Mouse (Mus musculus): Measurements from ENCODE around the gene Pgm5. TPM values are rescaled to one million over a fixed set of nuclear protein-coding genes. Genes with fewer than 3 reads are reported as not detected.

The Pgm5 gene
- polyA plus RNA-seq, 2 experiments: 0.08 to 0.28 TPM

DNA sequence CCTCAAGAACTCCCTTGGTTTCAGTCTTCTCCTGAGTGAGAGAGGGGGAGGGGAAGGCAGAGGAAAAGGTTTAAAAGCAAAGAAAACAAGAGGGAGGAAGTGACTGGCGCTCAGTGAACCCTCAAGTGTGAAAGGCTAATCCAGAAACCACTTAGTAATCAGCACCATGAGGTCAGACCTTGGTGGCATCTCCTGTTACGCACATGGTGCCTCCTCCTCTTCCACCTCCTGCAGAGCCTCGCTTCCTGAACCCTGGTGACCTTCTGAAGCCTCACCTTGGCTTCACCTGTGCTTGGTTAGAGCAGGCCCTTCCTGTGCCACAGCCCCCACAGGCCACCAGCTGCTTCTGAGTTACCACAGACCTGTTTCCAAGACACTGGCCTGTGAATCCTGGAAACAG, 190.1 kb downstream of the Pgm5 start:
- DNase-seq (ENCODE audit: low read depth in 3 of 3, low spot score in 3 of 3): no peak
- 18% methylated on average over 3 of the region's 3 CpGs for WGBS (ENCODE audit: insufficient replicate concordance)
- H3K36me3 ChIP-seq (replicated peaks; ENCODE audit: control insufficient read depth, insufficient read depth, low read depth): no peaks in the 10 kb centered on the region
- no peaks in the 10 kb centered on the region for H3K9me3 ChIP-seq (ENCODE audit: control insufficient read depth, low read length)
- H3K4me2 ChIP-seq (ENCODE audit: low read depth): no peak overlapping the region
- 0 out of 4 replicates have a peak, but pooled peaks cover 0 to 2% of the 10 kb centered on the region in 2 experiments for H3K4me1 ChIP-seq (replicated peaks; ENCODE audit: control insufficient read depth in 2 of 2, insufficient read depth in 2 of 2, low read length in 1 of 2)
- TF ChIP-seq CTCF (IDR thresholded peaks at IDR 0.05; ENCODE audit: low read depth) (no peak), EP300 (IDR thresholded peaks at IDR 0.05; ENCODE audit: low read depth) (no peak)
- no peaks in the 10 kb centered on the region for H3K27me3 ChIP-seq (ENCODE audit: control insufficient read depth, insufficient read depth, low read length)
- no peak overlapping the region for H3K9ac ChIP-seq (replicated peaks)
- H3K27ac ChIP-seq: no peak overlapping the region
- no peak overlapping the region for H3K4me3 ChIP-seq (ENCODE audit: insufficient read depth in 1 of 2, low read depth in 2 of 2, low read length in 2 of 2)
- no peak for ATAC-seq (ENCODE audit: insufficient read depth)

DNA sequence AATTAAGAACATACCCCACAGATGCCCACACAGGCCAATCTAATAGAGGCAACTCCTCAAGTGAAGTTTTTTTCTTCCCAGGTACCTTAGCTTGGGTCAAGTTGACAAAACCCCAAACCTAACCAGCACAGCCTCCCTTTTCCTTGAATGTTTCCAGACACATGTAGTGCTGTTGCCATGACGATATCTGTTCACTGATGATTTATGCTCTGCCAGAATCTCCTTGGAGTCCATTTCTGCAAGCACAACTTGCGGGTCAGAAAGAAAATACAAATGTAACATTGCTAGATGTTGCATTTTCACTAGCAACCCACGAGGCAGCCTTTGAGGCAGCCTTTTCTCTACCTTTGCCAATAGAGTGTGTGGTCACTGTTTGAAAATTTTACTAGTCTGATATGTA, 194.1 kb downstream of the Pgm5 start:
- Histone ChIP-seq H3K4me3 (ENCODE audit: insufficient read depth in 1 of 2, low read depth in 2 of 2, low read length in 2 of 2) (no peak overlapping the region), H3K9ac (replicated peaks) (no peak overlapping the region), H3K27ac (no peak overlapping the region), H3K4me2 (ENCODE audit: low read depth) (no peak overlapping the region), H3K27me3 (ENCODE audit: control insufficient read depth, insufficient read depth, low read length) (no peaks in the 10 kb centered on the region), H3K36me3 (replicated peaks; ENCODE audit: control insufficient read depth, insufficient read depth, low read depth) (no peaks in the 10 kb centered on the region), H3K9me3 (ENCODE audit: control insufficient read depth, low read length) (no peaks in the 10 kb centered on the region), H3K4me1 (replicated peaks; ENCODE audit: control insufficient read depth in 2 of 2, insufficient read depth in 2 of 2, low read length in 1 of 2) (0 out of 4 replicates have a peak, but pooled peaks cover 0 to 2% of the 10 kb centered on the region in 2 experiments)
- 52% methylated on average over 3 of the region's 3 CpGs for WGBS (ENCODE audit: insufficient replicate concordance)
- ATAC-seq (ENCODE audit: insufficient read depth) (no peak), DNase-seq (ENCODE audit: low read depth in 3 of 3, low spot score in 3 of 3) (no peak)
- TF ChIP-seq CTCF (IDR thresholded peaks at IDR 0.05; ENCODE audit: low read depth): no peak
- TF ChIP-seq EP300 (IDR thresholded peaks at IDR 0.05; ENCODE audit: low read depth): no peak

- Histone ChIP-seq H3K4me1 (replicated peaks; ENCODE audit: control insufficient read depth in 2 of 2, insufficient read depth in 2 of 2, low read length in 1 of 2) (no peaks in the 10 kb centered on the region), H3K36me3 (replicated peaks; ENCODE audit: control insufficient read depth, insufficient read depth, low read depth) (no peaks in the 10 kb centered on the region), H3K27ac (no peak overlapping the region), H3K27me3 (ENCODE audit: control insufficient read depth, insufficient read depth, low read length) (no peaks in the 10 kb centered on the region), H3K4me3 (ENCODE audit: insufficient read depth in 1 of 2, low read depth in 2 of 2, low read length in 2 of 2) (no peak overlapping the region), H3K4me2 (ENCODE audit: low read depth) (no peak overlapping the region), H3K9ac (replicated peaks) (no peak overlapping the region), H3K9me3 (ENCODE audit: control insufficient read depth, low read length) (no peaks in the 10 kb centered on the region)
- ATAC-seq (ENCODE audit: insufficient read depth) (no peak), DNase-seq (ENCODE audit: low read depth in 3 of 3, low spot score in 3 of 3) (no peak)
- TF ChIP-seq CTCF (IDR thresholded peaks at IDR 0.05; ENCODE audit: low read depth): no peak
- no peak for TF ChIP-seq EP300 (IDR thresholded peaks at IDR 0.05; ENCODE audit: low read depth)
- 56% methylated on average over 11 of the region's 11 CpGs for WGBS (ENCODE audit: insufficient replicate concordance)
Observed at GRCm38 (mm10) chr19:24665771-24666170, 195.9 kb downstream of the Pgm5 start.

GRCm38 (mm10) chr19:24662346-24662745, 199.3 kb downstream of the Pgm5 start:
- Histone ChIP-seq H3K4me3 (ENCODE audit: insufficient read depth in 1 of 2, low read depth in 2 of 2, low read length in 2 of 2) (no peak overlapping the region), H3K27ac (no peak overlapping the region), H3K4me2 (ENCODE audit: low read depth) (no peak overlapping the region), H3K4me1 (replicated peaks; ENCODE audit: control insufficient read depth in 2 of 2, insufficient read depth in 2 of 2, low read length in 1 of 2) (no peaks in the 10 kb centered on the region), H3K9me3 (ENCODE audit: control insufficient read depth, low read length) (no peaks in the 10 kb centered on the region), H3K27me3 (ENCODE audit: control insufficient read depth, insufficient read depth, low read length) (no peaks in the 10 kb centered on the region), H3K36me3 (replicated peaks; ENCODE audit: control insufficient read depth, insufficient read depth, low read depth) (no peaks in the 10 kb centered on the region), H3K9ac (replicated peaks) (no peak overlapping the region)
- no peak for DNase-seq (ENCODE audit: low read depth in 3 of 3, low spot score in 3 of 3)
- TF ChIP-seq CTCF (IDR thresholded peaks at IDR 0.05; ENCODE audit: low read depth): no peak
- TF ChIP-seq EP300 (IDR thresholded peaks at IDR 0.05; ENCODE audit: low read depth): no peak
- 69% methylated on average over 2 of the region's 2 CpGs for WGBS (ENCODE audit: insufficient replicate concordance)
- ATAC-seq (ENCODE audit: insufficient read depth): no peak

DNA sequence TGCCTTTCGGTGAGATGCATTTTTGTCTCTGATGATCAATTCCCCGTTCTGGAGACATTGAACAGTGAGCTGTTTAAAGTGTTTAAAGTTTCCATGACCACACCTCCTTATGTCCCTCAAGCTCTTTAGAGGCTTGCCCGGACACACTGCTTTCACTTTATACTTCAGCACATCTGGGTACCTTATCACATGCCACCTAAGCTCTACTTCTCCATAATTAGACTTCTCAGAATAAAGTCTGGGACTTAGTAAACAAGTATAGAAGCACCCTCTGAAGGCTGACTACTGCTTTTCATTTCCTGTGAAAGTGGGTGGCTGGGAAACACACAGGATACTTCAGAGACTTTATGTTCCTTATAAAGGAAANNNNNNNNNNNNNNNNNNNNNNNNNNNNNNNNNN, 204.7 kb downstream of the Pgm5 start:
- ATAC-seq (ENCODE audit: insufficient read depth) (no peak), DNase-seq (ENCODE audit: low read depth in 3 of 3, low spot score in 3 of 3) (no peak)
- 55% methylated on average over 3 of the region's 3 CpGs for WGBS (ENCODE audit: insufficient replicate concordance)
- no peaks in the 10 kb centered on the region for H3K4me1 ChIP-seq (replicated peaks; ENCODE audit: control insufficient read depth in 2 of 2, insufficient read depth in 2 of 2, low read length in 1 of 2)
- no peak overlapping the region for H3K9ac ChIP-seq (replicated peaks)
- H3K4me2 ChIP-seq (ENCODE audit: low read depth): no peak overlapping the region
- no peak for TF ChIP-seq EP300 (IDR thresholded peaks at IDR 0.05; ENCODE audit: low read depth)
- no peak for TF ChIP-seq CTCF (IDR thresholded peaks at IDR 0.05; ENCODE audit: low read depth)
- no peaks in the 10 kb centered on the region for H3K36me3 ChIP-seq (replicated peaks; ENCODE audit: control insufficient read depth, insufficient read depth, low read depth)
- no peak overlapping the region for H3K27ac ChIP-seq
- no peak overlapping the region for H3K4me3 ChIP-seq (ENCODE audit: insufficient read depth in 1 of 2, low read depth in 2 of 2, low read length in 2 of 2)
- H3K27me3 ChIP-seq (ENCODE audit: control insufficient read depth, insufficient read depth, low read length): no peaks in the 10 kb centered on the region
- H3K9me3 ChIP-seq (ENCODE audit: control insufficient read depth, low read length): no peaks in the 10 kb centered on the region
